Mouse (Mus musculus) kidney, postnatal 0 days (tissue): ENCODE measurements around the gene Mrpl37. TPM values are rescaled to one million over a fixed set of nuclear protein-coding genes. Genes with fewer than 3 reads are reported as not detected.

Experiments
- ATAC-seq: fragments of 200-750 bp; cut with Nextera tagmentation; replicated peaks from 2 replicates; pipeline ENCODE4 v1.8.0; 2017; ENCODE audit warnings: low read depth, moderate number of reproducible peaks, moderate TSS enrichment, moderate library complexity; ENCODE audit not compliant: low FRiP score
- DNase-seq: peaks from one replicate; pipeline ENCODE4 v3.0.0-alpha.2; 2016; ENCODE audit warnings: low spot score
- H3K27ac ChIP-seq: fragments of 300-500 bp; sonication (generic); 2 replicates; pipeline ENCODE4 v1.5.1; 2014; ENCODE audit warnings: mild to moderate bottlenecking
- H3K27me3 ChIP-seq: fragments of 300-500 bp; sonication (generic); 2 replicates; pipeline ENCODE4 v1.6.1; 2014; ENCODE audit warnings: low read length, mixed read lengths; ENCODE audit not compliant: insufficient read depth
- H3K36me3 ChIP-seq: fragments of 300-500 bp; sonication (generic); 2 replicates; pipeline ENCODE4 v1.6.1; 2014; ENCODE audit warnings: low read length, mixed read lengths; ENCODE audit not compliant: insufficient read depth
- H3K4me1 ChIP-seq: fragments of 300-500 bp; sonication (generic); replicated peaks from 2 replicates; pipeline ENCODE4 v1.6.1; 2014; ENCODE audit warnings: antibody characterized with exemption, low read length, mixed read lengths; ENCODE audit not compliant: insufficient read depth
- H3K4me2 ChIP-seq: fragments of 300-500 bp; sonication (generic); 2 replicates; pipeline ENCODE4 v1.6.1; 2014; ENCODE audit warnings: mild to moderate bottlenecking, low read length, moderate library complexity, mixed read lengths
- H3K4me3 ChIP-seq: fragments of 300-500 bp; sonication (generic); replicated peaks from 2 replicates; pipeline ENCODE4 v1.5.1; 2014; ENCODE audit warnings: low read depth, low read length
- H3K9ac ChIP-seq: fragments of 300-500 bp; sonication (generic); 2 replicates; pipeline ENCODE4 v1.6.1; 2014; ENCODE audit warnings: low read depth, low read length
- H3K9me3 ChIP-seq: fragments of 300-500 bp; sonication (generic); replicated peaks from 2 replicates; pipeline ENCODE4 v1.6.1; 2016; ENCODE audit warnings: low read length, inconsistent platforms, mixed read lengths
- CTCF ChIP-seq: IDR thresholded peaks from 2 replicates; pipeline ENCODE4 v1.5.1; 2016; ENCODE audit warnings: antibody characterized with exemption, low read depth, mild to moderate bottlenecking, moderate library complexity
- WGBS: fragments of 180-500 bp; shearing (Covaris S2); extraction: QIAGEN DNeasy Blood & Tissue Kit; methylation state at CpG from one replicate; pipeline ENCODE4 v1.1.7; 2014; 5-methylcytosine and 5-hydroxymethylcytosine counted together
- polyA plus RNA-seq: library from polyadenylated mRNA; unstranded; fragments of >200 nt; fragmentation: Nextera tagmentation; extraction: Ambion mirVana; gene quantifications from 2 replicates; pipeline ENCODE4 v1.2.1, GENCODE M21; 2015

Mrpl37 gene
- polyA plus RNA-seq, 1 experiment from 2014 or later: 94.1 TPM

GRCm38 (mm10) chr4:107026451-107026850 is 40.2 kb downstream of the Mrpl37 start:
- Histone ChIP-seq H3K4me2 (no peak overlapping the region), H3K27ac (no peak overlapping the region), H3K4me1 (no peaks in the 10 kb centered on the region), H3K27me3 (no peaks in the 10 kb centered on the region), H3K9ac (no peak overlapping the region), H3K4me3 (no peak overlapping the region), H3K9me3 (no peaks in the 10 kb centered on the region), H3K36me3 (0 out of 2 replicates have a peak, but pooled peaks cover 21% of the 10 kb centered on the region)
- TF ChIP-seq CTCF: no peak
- no peak for ATAC-seq
- DNase-seq: no peak
- WGBS: 47% methylated on average over 8 of the region's 8 CpGs

GRCm38 (mm10) chr4:107025369-107025768 is 41.3 kb downstream of the Mrpl37 start:
- H3K4me3 ChIP-seq: no peak overlapping the region
- TF ChIP-seq CTCF: no peak
- no peaks in the 10 kb centered on the region for H3K4me1 ChIP-seq
- H3K9ac ChIP-seq: no peak overlapping the region
- ATAC-seq (no peak), DNase-seq (no peak)
- H3K9me3 ChIP-seq: no peaks in the 10 kb centered on the region
- 0 out of 2 replicates have a peak, but pooled peaks cover 10% of the 10 kb centered on the region for H3K36me3 ChIP-seq
- H3K27me3 ChIP-seq: no peaks in the 10 kb centered on the region
- H3K4me2 ChIP-seq: no peak overlapping the region
- H3K27ac ChIP-seq: no peak overlapping the region
- 79% methylated on average over 5 of the region's 5 CpGs for WGBS

GRCm38 (mm10) chr4:107024899-107025298 is 41.8 kb downstream of the Mrpl37 start:
- Histone ChIP-seq H3K4me2 (no peak overlapping the region), H3K4me1 (no peaks in the 10 kb centered on the region), H3K4me3 (no peak overlapping the region), H3K27ac (no peak overlapping the region), H3K9me3 (no peaks in the 10 kb centered on the region), H3K27me3 (no peaks in the 10 kb centered on the region), H3K36me3 (0 out of 2 replicates have a peak, but pooled peaks cover 10% of the 10 kb centered on the region), H3K9ac (no peak overlapping the region)
- no peak for ATAC-seq
- TF ChIP-seq CTCF: no peak
- 76% methylated on average over 7 of the region's 7 CpGs for WGBS
- no peak for DNase-seq

GRCm38 (mm10) chr4:107021464-107021863 is 45.2 kb downstream of the Mrpl37 start:
- Histone ChIP-seq H3K27ac (no peak overlapping the region), H3K4me1 (peaks cover 18% of the 10 kb centered on the region; the same call in 1 of the 2 replicates), H3K36me3 (no peaks in the 10 kb centered on the region), H3K9me3 (no peaks in the 10 kb centered on the region), H3K4me3 (no peak overlapping the region), H3K4me2 (no peak overlapping the region), H3K9ac (no peak overlapping the region), H3K27me3 (no peaks in the 10 kb centered on the region)
- DNase-seq (no peak), ATAC-seq (no peak)
- WGBS: 71% methylated on average over 3 of the region's 3 CpGs
- TF ChIP-seq CTCF: peak; percentile 8; the same call in 1 of the 2 replicates

- no peaks in the 10 kb centered on the region for H3K36me3 ChIP-seq
- no peak overlapping the region for H3K9ac ChIP-seq
- no peak overlapping the region for H3K4me3 ChIP-seq
- no peaks in the 10 kb centered on the region for H3K27me3 ChIP-seq
- H3K4me1 ChIP-seq: peaks cover 28% of the 10 kb centered on the region; the same call in 1 of the 2 replicates
- DNase-seq (no peak), ATAC-seq (no peak)
- WGBS: 61% methylated on average over 5 of the region's 5 CpGs
- no peak overlapping the region for H3K27ac ChIP-seq
- H3K4me2 ChIP-seq: no peak overlapping the region
- H3K9me3 ChIP-seq: no peaks in the 10 kb centered on the region
- no peak for TF ChIP-seq CTCF
Observed at GRCm38 (mm10) chr4:107020287-107021000, 46.2 kb downstream of the Mrpl37 start.

- H3K4me1 ChIP-seq: peaks cover 31% of the 10 kb centered on the region; the same call in 1 of the 2 replicates
- H3K27ac ChIP-seq: no peak overlapping the region
- no peak overlapping the region for H3K4me2 ChIP-seq
- no peaks in the 10 kb centered on the region for H3K9me3 ChIP-seq
- TF ChIP-seq CTCF: no peak
- 50% methylated on average over 7 of the region's 7 CpGs for WGBS
- ATAC-seq (no peak), DNase-seq (no peak)
- H3K9ac ChIP-seq: no peak overlapping the region
- no peak overlapping the region for H3K4me3 ChIP-seq
- H3K27me3 ChIP-seq: no peaks in the 10 kb centered on the region
- no peaks in the 10 kb centered on the region for H3K36me3 ChIP-seq
Observed at GRCm38 (mm10) chr4:107019027-107019426, 47.6 kb downstream of the Mrpl37 start.
